25 mouse cellular contexts compared by ENCODE assay signal in the genomic region with DNA sequence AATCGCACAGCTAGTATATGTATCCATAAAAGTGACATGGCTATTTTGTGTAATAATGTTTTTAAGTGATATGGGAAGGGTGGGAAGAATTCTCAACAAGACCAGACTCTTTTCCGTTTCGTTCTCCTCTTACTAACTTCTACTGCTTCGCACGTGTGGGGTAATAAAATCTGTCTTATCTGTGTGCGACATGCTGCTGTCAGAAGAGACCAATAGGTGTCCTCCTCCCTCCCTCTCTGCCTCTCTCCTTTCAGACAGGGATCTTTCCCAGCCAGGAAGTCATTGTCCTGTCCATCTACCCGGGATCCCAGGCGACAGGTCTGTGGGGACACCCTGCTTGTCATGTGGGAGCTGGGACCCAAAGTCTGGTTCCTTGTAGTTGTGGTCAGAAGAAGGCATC. TPM values are rescaled to one million over a fixed set of nuclear protein-coding genes. Genes with fewer than 3 reads are reported as not detected.
"Had no signal": no experiment of that assay in that cellular context is flagged by ENCODE, and none has a peak within 500 bp of the region (broad histone marks: within the 10 kb centered on the region; RNA-seq: fewer than 3 reads in every experiment).

No protein-coding gene starts in this region.

- H3K27ac ChIP-seq: midbrain, embryonic 10.5 days; midbrain, embryonic 12.5 days; neural tube, embryonic 13.5 days; neural tube, embryonic 15.5 days had no signal

- H3K4me2 ChIP-seq: lung, embryonic 14.5 days; midbrain, embryonic 12.5 days; neural tube, embryonic 13.5 days; neural tube, embryonic 15.5 days had no signal

- H3K27me3 ChIP-seq: midbrain, embryonic 12.5 days; neural tube, embryonic 13.5 days; neural tube, embryonic 15.5 days had no signal

- DNase-seq: lung, embryonic 14.5 days; lung, postnatal 10 days; lung, postnatal 4 days; midbrain, embryonic 14.5 days; retina, postnatal 1 day; right cerebral cortex, adult 18-20 months; right cerebral cortex, postnatal 25 days; right cerebral cortex, postnatal 4 days; spleen, adult 18-20 months; thymus, adult 18-20 months; thymus, postnatal 14 days; thymus, postnatal 36 days had no signal

- H3K4me1 ChIP-seq: midbrain, embryonic 10.5 days; midbrain, embryonic 12.5 days; neural tube, embryonic 13.5 days; neural tube, embryonic 15.5 days had no signal

- H3K9me3 ChIP-seq: midbrain, embryonic 10.5 days; midbrain, embryonic 12.5 days; neural tube, embryonic 13.5 days; neural tube, embryonic 15.5 days had no signal

- H3K9ac ChIP-seq: lung, embryonic 14.5 days; midbrain, embryonic 12.5 days; neural tube, embryonic 13.5 days; neural tube, embryonic 15.5 days had no signal

- ATAC-seq: midbrain, embryonic 16.5 days had no signal

- H3K4me3 ChIP-seq: midbrain, embryonic 10.5 days; midbrain, embryonic 12.5 days; myocyte; neural tube, embryonic 13.5 days; neural tube, embryonic 15.5 days had no signal

- H3K36me3 ChIP-seq: midbrain, embryonic 12.5 days had no signal

RNA-seq across cellular contexts. Expression of a gene that starts 5.0 kb away (rescaled TPM):
- total RNA-seq: megakaryocyte, adult 5-6 weeks; megakaryocyte-erythroid progenitor cell, adult 5-6 weeks had no signal
- polyA plus RNA-seq: lung, embryonic 14.5 days; lung, embryonic 16.5 days; midbrain, embryonic 10.5 days; midbrain, embryonic 12.5 days; midbrain, embryonic 14.5 days; midbrain, embryonic 16.5 days; myocyte; neural tube, embryonic 11.5 days; neural tube, embryonic 13.5 days; neural tube, embryonic 15.5 days; small intestine, adult 2 months; stomach, embryonic 14.5 days; stomach, embryonic 16.5 days had no signal

RNA-seq across cellular contexts. Expression of a gene that starts 45.9 kb away (rescaled TPM):
- total RNA-seq: megakaryocyte-erythroid progenitor cell, adult 5-6 weeks had no signal
- polyA plus RNA-seq: neural tube, embryonic 11.5 days had no signal
